Mouse (Mus musculus): ENCODE measurements at regions not wholly inside any gene's neighbourhood (a gene's known extent, or its start where the extent isn't known, plus 50 kb on each side); places are given as distances from the start of the nearest gene placed in this dataset.

GRCm38 (mm10) chr13:47298010-47298409 is 175.6 kb downstream of the Rnf144b start:
- no peak overlapping the region for H3K4me3 ChIP-seq
- H3K27me3 ChIP-seq = no peaks in the 10 kb centered on the region
- H3K4me1 ChIP-seq = no peaks in the 10 kb centered on the region
- no peak overlapping the region for H3K27ac ChIP-seq
- H3K9ac ChIP-seq = no peak overlapping the region
- no peak overlapping the region for H3K4me2 ChIP-seq (replicated peaks)
- no peaks in the 10 kb centered on the region for H3K9me3 ChIP-seq (replicated peaks)
- ATAC-seq (ENCODE audit: low FRiP score) = no peak
- 56% methylated on average over 11 of the region's 11 CpGs for WGBS
- H3K36me3 ChIP-seq = no peaks in the 10 kb centered on the region

- H3K36me3 ChIP-seq = no peaks in the 10 kb centered on the region
- 50% methylated on average over 2 of the region's 2 CpGs for WGBS
- no peak overlapping the region for H3K4me2 ChIP-seq (replicated peaks)
- H3K4me1 ChIP-seq = no peaks in the 10 kb centered on the region
- H3K27ac ChIP-seq = no peak overlapping the region
- no peaks in the 10 kb centered on the region for H3K27me3 ChIP-seq
- H3K4me3 ChIP-seq = no peak overlapping the region
- no peaks in the 10 kb centered on the region for H3K9me3 ChIP-seq (replicated peaks)
- H3K9ac ChIP-seq = no peak overlapping the region
- ATAC-seq (ENCODE audit: low FRiP score) = no peak
These were observed 178.0 kb downstream of the Rnf144b start for GRCm38 (mm10) chr13:47300486-47300885.

GRCm38 (mm10) chr13:47301070-47301469 is 178.6 kb downstream of the Rnf144b start:
- WGBS = 67% methylated on average over 3 of the region's 3 CpGs

GRCm38 (mm10) chr13:47309492-47309891 is 187.0 kb downstream of the Rnf144b start:
- Histone ChIP-seq H3K4me1 (peaks cover 9% of the 10 kb centered on the region), H3K9me3 (replicated peaks) (no peaks in the 10 kb centered on the region), H3K9ac (no peak overlapping the region), H3K4me2 (replicated peaks) (no peak overlapping the region), H3K27ac (no peak overlapping the region), H3K36me3 (no peaks in the 10 kb centered on the region), H3K4me3 (no peak overlapping the region), H3K27me3 (no peaks in the 10 kb centered on the region)
- WGBS = 87% methylated on average over 6 of the region's 6 CpGs
- ATAC-seq (ENCODE audit: low FRiP score) = no peak

More at GRCm38 (mm10) chr13:47301070-47301469, 178.6 kb downstream of the Rnf144b start:
- no peak overlapping the region for H3K9ac ChIP-seq
- no peaks in the 10 kb centered on the region for H3K27me3 ChIP-seq
- no peak for ATAC-seq (ENCODE audit: low FRiP score)
- H3K4me2 ChIP-seq (replicated peaks) = no peak overlapping the region
- H3K4me1 ChIP-seq = no peaks in the 10 kb centered on the region
- no peak overlapping the region for H3K4me3 ChIP-seq
- H3K27ac ChIP-seq = no peak overlapping the region
- H3K36me3 ChIP-seq = no peaks in the 10 kb centered on the region
- H3K9me3 ChIP-seq (replicated peaks) = no peaks in the 10 kb centered on the region

GRCm38 (mm10) chr13:47310751-47311202 is 188.3 kb downstream of the Rnf144b start:
- H3K36me3 ChIP-seq = no peaks in the 10 kb centered on the region
- no peaks in the 10 kb centered on the region for H3K27me3 ChIP-seq
- no peak overlapping the region for H3K27ac ChIP-seq
- no peak overlapping the region for H3K9ac ChIP-seq
- 27% methylated on average over 7 of the region's 7 CpGs for WGBS
- no peak overlapping the region for H3K4me2 ChIP-seq (replicated peaks)
- H3K4me1 ChIP-seq = peaks cover 9% of the 10 kb centered on the region
- no peak overlapping the region for H3K4me3 ChIP-seq
- ATAC-seq (ENCODE audit: low FRiP score) = no peak
- no peaks in the 10 kb centered on the region for H3K9me3 ChIP-seq (replicated peaks)

- Histone ChIP-seq H3K27me3 (no peaks in the 10 kb centered on the region), H3K27ac (no peak overlapping the region), H3K9ac (no peak overlapping the region), H3K4me1 (no peaks in the 10 kb centered on the region), H3K9me3 (replicated peaks) (no peaks in the 10 kb centered on the region), H3K4me3 (no peak overlapping the region), H3K36me3 (no peaks in the 10 kb centered on the region), H3K4me2 (replicated peaks) (no peak overlapping the region)
- no peak for ATAC-seq (ENCODE audit: low FRiP score)
- 64% methylated on average over 8 of the region's 8 CpGs for WGBS
These were observed 197.1 kb downstream of the Rnf144b start for GRCm38 (mm10) chr13:47319549-47319948.

GRCm38 (mm10) chr13:47321876-47322275 is 199.4 kb downstream of the Rnf144b start:
- no peaks in the 10 kb centered on the region for H3K4me1 ChIP-seq
- no peak overlapping the region for H3K4me2 ChIP-seq (replicated peaks)
- no peak overlapping the region for H3K4me3 ChIP-seq
- H3K27ac ChIP-seq = no peak overlapping the region
- no peaks in the 10 kb centered on the region for H3K27me3 ChIP-seq
- no peaks in the 10 kb centered on the region for H3K9me3 ChIP-seq (replicated peaks)
- WGBS = 91% methylated on average over 1 of the region's 1 CpGs
- H3K36me3 ChIP-seq = no peaks in the 10 kb centered on the region
- H3K9ac ChIP-seq = no peak overlapping the region
- ATAC-seq (ENCODE audit: low FRiP score) = no peak

- Histone ChIP-seq H3K27me3 (no peaks in the 10 kb centered on the region), H3K4me1 (peaks cover 8% of the 10 kb centered on the region), H3K4me2 (replicated peaks) (no peak overlapping the region), H3K4me3 (no peak overlapping the region), H3K9me3 (replicated peaks) (no peaks in the 10 kb centered on the region), H3K9ac (no peak overlapping the region), H3K27ac (no peak overlapping the region), H3K36me3 (no peaks in the 10 kb centered on the region)
- 73% methylated on average over 16 of the region's 16 CpGs for WGBS
- ATAC-seq (ENCODE audit: low FRiP score) = no peak; the same call in 1 of the 2 replicates
These were observed 213.7 kb downstream of the Rnf144b start for GRCm38 (mm10) chr13:47335996-47336684.

- WGBS = 87% methylated on average over 15 of the region's 15 CpGs
- no peak overlapping the region for H3K4me3 ChIP-seq
- ATAC-seq (ENCODE audit: low FRiP score) = no peak
- H3K27me3 ChIP-seq = no peaks in the 10 kb centered on the region
- H3K9ac ChIP-seq = no peak overlapping the region
- peaks cover 8% of the 10 kb centered on the region for H3K4me1 ChIP-seq
- no peak overlapping the region for H3K4me2 ChIP-seq (replicated peaks)
- H3K27ac ChIP-seq = no peak overlapping the region
- H3K36me3 ChIP-seq = no peaks in the 10 kb centered on the region
- no peaks in the 10 kb centered on the region for H3K9me3 ChIP-seq (replicated peaks)
These were observed 214.5 kb downstream of the Rnf144b start for GRCm38 (mm10) chr13:47336865-47337441.

- H3K27ac ChIP-seq = no peak overlapping the region
- H3K4me3 ChIP-seq = no peak overlapping the region
- ATAC-seq (ENCODE audit: low FRiP score) = no peak
- 72% methylated on average over 5 of the region's 5 CpGs for WGBS
- peaks cover 8% of the 10 kb centered on the region for H3K4me1 ChIP-seq
- H3K36me3 ChIP-seq = no peaks in the 10 kb centered on the region
- no peaks in the 10 kb centered on the region for H3K27me3 ChIP-seq
- no peaks in the 10 kb centered on the region for H3K9me3 ChIP-seq (replicated peaks)
- H3K9ac ChIP-seq = no peak overlapping the region
- H3K4me2 ChIP-seq (replicated peaks) = no peak overlapping the region
These were observed 217.0 kb downstream of the Rnf144b start for GRCm38 (mm10) chr13:47339411-47339810.

- 94% methylated on average over 1 of the region's 1 CpGs for WGBS
- Histone ChIP-seq H3K9ac (no peak overlapping the region), H3K4me3 (no peak overlapping the region), H3K27ac (no peak overlapping the region), H3K27me3 (no peaks in the 10 kb centered on the region), H3K4me1 (peaks cover 5% of the 10 kb centered on the region), H3K4me2 (replicated peaks) (no peak overlapping the region), H3K36me3 (no peaks in the 10 kb centered on the region), H3K9me3 (replicated peaks) (no peaks in the 10 kb centered on the region)
- no peak for ATAC-seq (ENCODE audit: low FRiP score)
These were observed 219.9 kb downstream of the Rnf144b start for GRCm38 (mm10) chr13:47342361-47342760.

GRCm38 (mm10) chr13:47345576-47345975 is 223.1 kb downstream of the Rnf144b start:
- no peak for ATAC-seq (ENCODE audit: low FRiP score)
- H3K4me2 ChIP-seq (replicated peaks) = no peak overlapping the region
- H3K4me3 ChIP-seq = no peak overlapping the region
- H3K27me3 ChIP-seq = no peaks in the 10 kb centered on the region
- no peaks in the 10 kb centered on the region for H3K4me1 ChIP-seq
- no peaks in the 10 kb centered on the region for H3K9me3 ChIP-seq (replicated peaks)
- no peak overlapping the region for H3K9ac ChIP-seq
- no peaks in the 10 kb centered on the region for H3K36me3 ChIP-seq
- 43% methylated on average over 9 of the region's 9 CpGs for WGBS
- no peak overlapping the region for H3K27ac ChIP-seq

- Histone ChIP-seq H3K9ac (no peak overlapping the region), H3K4me3 (no peak overlapping the region), H3K4me2 (replicated peaks) (no peak overlapping the region), H3K27me3 (no peaks in the 10 kb centered on the region), H3K4me1 (no peaks in the 10 kb centered on the region), H3K36me3 (no peaks in the 10 kb centered on the region), H3K27ac (no peak overlapping the region), H3K9me3 (replicated peaks) (no peaks in the 10 kb centered on the region)
- ATAC-seq (ENCODE audit: low FRiP score) = no peak
- 72% methylated on average over 6 of the region's 6 CpGs for WGBS
These were observed 225.4 kb downstream of the Rnf144b start for GRCm38 (mm10) chr13:47347835-47348234.

All from hindbrain, embryonic 12.5 days (tissue).